Comparison of ENCODE assay signal across 28 mouse cellular contexts in the genomic region with DNA sequence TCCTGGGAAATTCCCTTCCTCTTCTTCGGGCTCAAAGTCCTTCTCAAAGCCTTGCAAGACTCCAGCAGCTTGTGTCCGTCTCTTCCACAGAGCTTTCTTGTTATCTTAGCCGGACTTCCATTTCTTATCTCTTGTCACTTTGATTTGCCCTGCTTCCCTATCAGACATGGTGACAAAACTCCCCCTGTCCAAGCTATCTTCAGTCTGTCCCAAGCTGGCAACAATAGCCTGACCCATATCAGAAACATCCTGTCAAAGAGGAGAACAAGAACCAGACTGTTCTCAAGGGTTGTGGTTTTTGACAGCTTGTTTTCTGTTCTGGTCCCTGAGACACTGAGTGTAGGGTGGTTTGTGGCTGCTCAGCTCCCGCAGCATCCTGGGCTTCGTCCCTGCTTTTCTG. TPM values are rescaled to one million over a fixed set of nuclear protein-coding genes. Genes with fewer than 3 reads are reported as not detected.
A peak's percentile ranks its signal among the peaks of the same experiment; 100 is the strongest.
DNase-seq lines count a peak whose midpoint lies in the region; ATAC-seq and TF ChIP-seq lines count a peak whose summit lies in the region.
"Had no signal": no experiment of that assay in that cellular context is flagged by ENCODE, and none has a peak within 500 bp of the region (broad histone marks: within the 10 kb centered on the region; RNA-seq: fewer than 3 reads in every experiment).

No protein-coding gene starts in this region.

- peak; percentile 76 for DNase-seq in heart, embryonic 10.5 days (ENCODE audit: low spot score)
- no peak for DNase-seq in heart, adult 2 months
- DNase-seq in heart, postnatal 25 days (ENCODE audit: low spot score) = no peak
- DNase-seq in lung, embryonic 14.5 days = peak; percentile 55
- no peak for DNase-seq in lung, postnatal 14 days
- peak; percentile 61 for DNase-seq in yolk sac, embryonic 10.5 days (ENCODE audit: low spot score)
- DNase-seq: adrenal gland, postnatal 14 days; cerebellum, adult 11 months; cerebellum, adult 9-11 months; embryo, embryonic 11 days; gastrocnemius, adult 2 months; gastrocnemius, postnatal 36 days; kidney, adult 8-10 months; kidney, postnatal 14 days; right cerebral cortex, postnatal 4 days; thymus, postnatal 4 days had no signal

- H3K4me3 ChIP-seq in heart, embryonic 10.5 days = 0 out of 2 replicates have a peak overlapping the region, but pooled peaks have one; percentile 15
- no peak overlapping the region for H3K4me3 ChIP-seq in heart, adult 2 months
- H3K4me3 ChIP-seq in heart, embryonic 15.5 days = no peak overlapping the region
- no peak overlapping the region for H3K4me3 ChIP-seq in lung, embryonic 14.5 days (ENCODE audit: low read depth, low read length)
- H3K4me3 ChIP-seq: embryonic facial prominence, embryonic 12.5 days; gastrocnemius, adult 2 months; hindbrain, embryonic 15.5 days; left cerebral cortex, adult 2 months; limb, embryonic 12.5 days; liver, embryonic 15.5 days; midbrain, embryonic 13.5 days; neural tube, embryonic 13.5 days had no signal

- H3K9ac ChIP-seq in heart, adult 2 months (ENCODE audit: low read depth, low read length) = no peak overlapping the region
- no peak overlapping the region for H3K9ac ChIP-seq in heart, embryonic 15.5 days
- no peak overlapping the region for H3K9ac ChIP-seq in lung, embryonic 14.5 days
- H3K9ac ChIP-seq: embryonic facial prominence, embryonic 12.5 days; hindbrain, embryonic 15.5 days; limb, embryonic 12.5 days; liver, embryonic 15.5 days; midbrain, embryonic 13.5 days; neural tube, embryonic 13.5 days had no signal

- no peaks in the 10 kb centered on the region for H3K27me3 ChIP-seq in heart, embryonic 10.5 days (ENCODE audit: insufficient read depth, poor library complexity, severe bottlenecking)
- no peaks in the 10 kb centered on the region for H3K27me3 ChIP-seq in heart, adult 2 months (ENCODE audit: control insufficient read depth, insufficient read depth, low read length)
- no peaks in the 10 kb centered on the region for H3K27me3 ChIP-seq in heart, embryonic 15.5 days
- no peaks in the 10 kb centered on the region for H3K27me3 ChIP-seq in lung, embryonic 14.5 days (ENCODE audit: insufficient read depth, low read length)
- H3K27me3 ChIP-seq: embryonic facial prominence, embryonic 12.5 days; hindbrain, embryonic 15.5 days; limb, embryonic 12.5 days; liver, embryonic 15.5 days; midbrain, embryonic 13.5 days; neural tube, embryonic 13.5 days had no signal

- TF ChIP-seq CTCF in heart, adult 2 months (IDR thresholded peaks at IDR 0.05) = no peak
- no peak for TF ChIP-seq CTCF in lung, embryonic 14.5 days (IDR thresholded peaks at IDR 0.05; ENCODE audit: low read depth)

- ATAC-seq in heart, embryonic 15.5 days (replicated peaks; ENCODE audit: insufficient number of reproducible peaks, insufficient read depth, low FRiP score, low read depth) = 0 out of 2 replicates have a peak, but pooled peaks have one; percentile 31
- peak; percentile 56; the same call in 1 of the 2 replicates for ATAC-seq in lung, embryonic 14.5 days (ENCODE audit: insufficient read depth)
- ATAC-seq: forebrain, embryonic 16.5 days; lung, postnatal 0 days; midbrain, embryonic 13.5 days had no signal

- peaks cover 32% of the 10 kb centered on the region for H3K4me1 ChIP-seq in heart, embryonic 10.5 days
- H3K4me1 ChIP-seq in heart, adult 2 months (ENCODE audit: control insufficient read depth, insufficient read depth, low read length) = no peaks in the 10 kb centered on the region; the same call in 1 of the 2 replicates
- H3K4me1 ChIP-seq in heart, embryonic 15.5 days (replicated peaks) = peaks cover 17% of the 10 kb centered on the region
- no peaks in the 10 kb centered on the region for H3K4me1 ChIP-seq in lung, embryonic 14.5 days (ENCODE audit: insufficient read depth)
- H3K4me1 ChIP-seq: embryonic facial prominence, embryonic 12.5 days; hindbrain, embryonic 15.5 days; limb, embryonic 12.5 days; liver, embryonic 15.5 days; midbrain, embryonic 13.5 days; neural tube, embryonic 13.5 days had no signal

- H3K9me3 ChIP-seq in heart, embryonic 10.5 days = no peaks in the 10 kb centered on the region
- H3K9me3 ChIP-seq in heart, embryonic 15.5 days (replicated peaks) = no peaks in the 10 kb centered on the region
- H3K9me3 ChIP-seq in lung, embryonic 14.5 days (ENCODE audit: low read depth, low read length) = no peaks in the 10 kb centered on the region
- H3K9me3 ChIP-seq: embryonic facial prominence, embryonic 12.5 days; hindbrain, embryonic 15.5 days; limb, embryonic 12.5 days; liver, embryonic 15.5 days; midbrain, embryonic 13.5 days; neural tube, embryonic 13.5 days had no signal

- H3K79me2 ChIP-seq in heart, adult 2 months (replicated peaks; ENCODE audit: control insufficient read depth, insufficient read depth, low read length) = no peaks in the 10 kb centered on the region

- intact Hi-C loops in heart, adult 2 months (cut with DNase I) = no loop called here
- intact Hi-C loops in heart, postnatal 25 days (cut with DNase I) = no loop called here

- peaks cover 24% of the 10 kb centered on the region for H3K36me3 ChIP-seq in heart, embryonic 10.5 days
- H3K36me3 ChIP-seq in heart, adult 2 months (ENCODE audit: control insufficient read depth, insufficient read depth, low read length) = no peaks in the 10 kb centered on the region; the same call in 1 of the 2 replicates
- H3K36me3 ChIP-seq in heart, embryonic 15.5 days = no peaks in the 10 kb centered on the region; the same call in 1 of the 2 replicates
- no peaks in the 10 kb centered on the region for H3K36me3 ChIP-seq in lung, embryonic 14.5 days (ENCODE audit: insufficient read depth)
- H3K36me3 ChIP-seq: hindbrain, embryonic 15.5 days; liver, embryonic 15.5 days; midbrain, embryonic 13.5 days had no signal

- no peak for TF ChIP-seq EP300 in heart, adult 2 months (IDR thresholded peaks at IDR 0.05; ENCODE audit: insufficient read depth, low read depth, low read length)

- 0 out of 2 replicates have a peak overlapping the region, but pooled peaks have one; percentile 26 for H3K27ac ChIP-seq in heart, embryonic 10.5 days
- H3K27ac ChIP-seq in heart, adult 2 months = no peak overlapping the region
- 0 out of 2 replicates have a peak overlapping the region, but pooled peaks have one; percentile 12 for H3K27ac ChIP-seq in heart, embryonic 15.5 days
- no peak overlapping the region for H3K27ac ChIP-seq in lung, embryonic 14.5 days (ENCODE audit: low read depth)
- H3K27ac ChIP-seq: embryonic facial prominence, embryonic 12.5 days; gastrocnemius, adult 2 months; hindbrain, embryonic 15.5 days; left cerebral cortex, adult 2 months; limb, embryonic 12.5 days; liver, embryonic 15.5 days; macrophage; midbrain, embryonic 13.5 days; neural tube, embryonic 13.5 days; stomach, postnatal 0 days had no signal

- 7% methylated on average over 5 of the region's 5 CpGs for WGBS in heart, embryonic 10.5 days
- WGBS in heart, adult 2 months = 27% methylated on average over 5 of the region's 5 CpGs
- 24% methylated on average over 5 of the region's 5 CpGs for WGBS in heart, embryonic 15.5 days
- 31% methylated on average over 5 of the region's 5 CpGs for whole genome bisulfite sequencing in lung, embryonic 14.5 days

- H3K4me2 ChIP-seq in heart, embryonic 15.5 days = no peak overlapping the region
- no peak overlapping the region for H3K4me2 ChIP-seq in lung, embryonic 14.5 days
- H3K4me2 ChIP-seq: embryonic facial prominence, embryonic 12.5 days; hindbrain, embryonic 15.5 days; limb, embryonic 12.5 days; liver, embryonic 15.5 days; midbrain, embryonic 13.5 days; neural tube, embryonic 13.5 days had no signal

- TF ChIP-seq POLR2A in heart, adult 2 months (IDR thresholded peaks at IDR 0.05; ENCODE audit: insufficient read depth, low read depth, low read length) = no peak

RNA-seq across cellular contexts. Expression of gene Cnnm2, which starts 26.2 kb away (rescaled TPM):
- polyA plus RNA-seq in heart, embryonic 10.5 days (2016; fragmentation: Nextera tagmentation; extraction: Ambion mirVana) = 2.7 and 3.0 TPM in 2 replicates
- 1 to 10 TPM; 6.7 to 7.3 TPM for total RNA-seq in heart, adult 2 months (2021)
- 5.4 and 5.6 TPM in 2 replicates for polyA plus RNA-seq in heart, adult 2 months (2012; rRNA removed)
- 2.4 and 3.0 TPM in 2 replicates for polyA plus RNA-seq in heart, embryonic 15.5 days (2015; fragmentation: Nextera tagmentation; extraction: Ambion mirVana)
- total RNA-seq in heart, postnatal 25 days (2021) = 1 to 10 TPM; 4.6 to 7.8 TPM
- polyA plus RNA-seq in lung, embryonic 14.5 days (2014; fragmentation: Nextera tagmentation; extraction: Ambion mirVana) = 3.8 and 3.9 TPM in 2 replicates

RNA-seq across cellular contexts. Expression of gene As3mt, which starts 28.0 kb away (rescaled TPM):
- 46.2 and 55.0 TPM in 2 replicates for polyA plus RNA-seq in heart, embryonic 10.5 days (2016; fragmentation: Nextera tagmentation; extraction: Ambion mirVana)
- total RNA-seq in heart, adult 2 months (2021) = 10 to 100 TPM; 86.2 to 99.2 TPM
- polyA plus RNA-seq in heart, adult 2 months (2012; rRNA removed) = 33.2 and 63.7 TPM in 2 replicates
- 43.3 and 48.3 TPM in 2 replicates for polyA plus RNA-seq in heart, embryonic 15.5 days (2015; fragmentation: Nextera tagmentation; extraction: Ambion mirVana)
- 10 to 100 TPM; 93.3 to 97.2 TPM for total RNA-seq in heart, postnatal 25 days (2021)
- 28.5 and 29.2 TPM in 2 replicates for polyA plus RNA-seq in lung, embryonic 14.5 days (2014; fragmentation: Nextera tagmentation; extraction: Ambion mirVana)

RNA-seq across cellular contexts. Expression of gene Borcs7, which starts 45.5 kb away (rescaled TPM):
- 13.7 and 17.0 TPM in 2 replicates for polyA plus RNA-seq in heart, embryonic 10.5 days (2016; fragmentation: Nextera tagmentation; extraction: Ambion mirVana)
- 1 to 10 TPM; 7.1 to 7.8 TPM for total RNA-seq in heart, adult 2 months (2021)
- polyA plus RNA-seq in heart, adult 2 months (2012; rRNA removed) = 4.7 and 8.7 TPM in 2 replicates
- polyA plus RNA-seq in heart, embryonic 15.5 days (2015; fragmentation: Nextera tagmentation; extraction: Ambion mirVana) = 15.5 and 15.7 TPM in 2 replicates
- total RNA-seq in heart, postnatal 25 days (2021) = 1 to 10 TPM; 7.8 to 8.8 TPM
- 15.5 and 17.3 TPM in 2 replicates for polyA plus RNA-seq in lung, embryonic 14.5 days (2014; fragmentation: Nextera tagmentation; extraction: Ambion mirVana)

Comparison
In these comparisons a context has a peak if more than half of its experiments do, and no peak if none do; other contexts are left out.
1. DNase-seq: peak in heart, embryonic 10.5 days (single experiment), lung, embryonic 14.5 days (single experiment) and yolk sac, embryonic 10.5 days (single experiment); none in heart, adult 2 months (0 of 2), heart, postnatal 25 days (single experiment) and lung, postnatal 14 days (single experiment).
2. H3K27ac ChIP-seq: peak in heart, embryonic 10.5 days (single experiment) and heart, embryonic 15.5 days (single experiment); none in heart, adult 2 months (single experiment) and lung, embryonic 14.5 days (single experiment).